Mouse (Mus musculus): Measurements from ENCODE around the gene Bcl11a. TPM values are rescaled to one million over a fixed set of nuclear protein-coding genes. Genes with fewer than 3 reads are reported as not detected.
A peak's percentile ranks its signal among the peaks of the same experiment; 100 is the strongest.

Bcl11a gene
- polyA plus RNA-seq, 1 experiment from 2014 or later: 105 TPM

GRCm38 (mm10) chr11:24107414-24107813, 29.6 kb downstream of the Bcl11a start:
- ATAC-seq (replicated peaks): no peak
- H3K4me2 ChIP-seq: no peak overlapping the region
- no peaks in the 10 kb centered on the region for H3K36me3 ChIP-seq (replicated peaks)
- peaks cover 54% of the 10 kb centered on the region for H3K4me1 ChIP-seq
- no peaks in the 10 kb centered on the region for H3K27me3 ChIP-seq (replicated peaks)
- H3K9ac ChIP-seq: no peak overlapping the region
- H3K9me3 ChIP-seq: no peaks in the 10 kb centered on the region
- no peak overlapping the region for H3K27ac ChIP-seq
- 58% methylated on average over 5 of the region's 5 CpGs for WGBS
- H3K4me3 ChIP-seq: no peak overlapping the region

GRCm38 (mm10) chr11:24108974-24109373, 31.1 kb downstream of the Bcl11a start:
- Histone ChIP-seq H3K27me3 (replicated peaks) (no peaks in the 10 kb centered on the region), H3K9me3 (no peaks in the 10 kb centered on the region), H3K4me2 (no peak overlapping the region), H3K4me1 (peaks cover 47% of the 10 kb centered on the region), H3K27ac (no peak overlapping the region), H3K36me3 (replicated peaks) (no peaks in the 10 kb centered on the region), H3K4me3 (no peak overlapping the region), H3K9ac (no peak overlapping the region)
- ATAC-seq (replicated peaks): no peak
- WGBS: 80% methylated on average over 3 of the region's 3 CpGs

GRCm38 (mm10) chr11:24109388-24109787, 31.5 kb downstream of the Bcl11a start:
- Histone ChIP-seq H3K27me3 (replicated peaks) (no peaks in the 10 kb centered on the region), H3K27ac (no peak overlapping the region), H3K4me1 (peaks cover 43% of the 10 kb centered on the region), H3K4me2 (no peak overlapping the region), H3K4me3 (no peak overlapping the region), H3K36me3 (replicated peaks) (no peaks in the 10 kb centered on the region), H3K9me3 (no peaks in the 10 kb centered on the region), H3K9ac (no peak overlapping the region)
- ATAC-seq (replicated peaks): no peak
- 87% methylated on average over 3 of the region's 3 CpGs for WGBS

- 75% methylated on average over 2 of the region's 2 CpGs for WGBS
- peak overlapping the region; percentile 47; the same call in 1 of the 2 replicates for H3K27ac ChIP-seq
Measured at GRCm38 (mm10) chr11:24110113-24110512, 32.3 kb downstream of the Bcl11a start.

GRCm38 (mm10) chr11:24111720-24112119, 33.9 kb downstream of the Bcl11a start:
- no peak overlapping the region for H3K4me2 ChIP-seq
- H3K27ac ChIP-seq: no peak overlapping the region
- no peaks in the 10 kb centered on the region for H3K27me3 ChIP-seq (replicated peaks)
- no peak for ATAC-seq (replicated peaks)
- H3K36me3 ChIP-seq (replicated peaks): no peaks in the 10 kb centered on the region
- H3K4me1 ChIP-seq: peaks cover 40% of the 10 kb centered on the region
- no peaks in the 10 kb centered on the region for H3K9me3 ChIP-seq
- H3K9ac ChIP-seq: no peak overlapping the region
- 55% methylated on average over 6 of the region's 6 CpGs for WGBS
- no peak overlapping the region for H3K4me3 ChIP-seq

More at GRCm38 (mm10) chr11:24110113-24110512, 32.3 kb downstream of the Bcl11a start:
- Histone ChIP-seq H3K9ac (no peak overlapping the region), H3K4me2 (no peak overlapping the region), H3K27me3 (replicated peaks) (no peaks in the 10 kb centered on the region), H3K4me1 (peaks cover 43% of the 10 kb centered on the region), H3K9me3 (no peaks in the 10 kb centered on the region), H3K4me3 (no peak overlapping the region), H3K36me3 (replicated peaks) (no peaks in the 10 kb centered on the region)
- ATAC-seq (replicated peaks): no peak

- H3K9me3 ChIP-seq: no peaks in the 10 kb centered on the region
- no peak for ATAC-seq (replicated peaks)
- peaks cover 24% of the 10 kb centered on the region for H3K4me1 ChIP-seq
- no peaks in the 10 kb centered on the region for H3K36me3 ChIP-seq (replicated peaks)
- no peaks in the 10 kb centered on the region for H3K27me3 ChIP-seq (replicated peaks)
- H3K9ac ChIP-seq: no peak overlapping the region
- H3K4me3 ChIP-seq: no peak overlapping the region
- WGBS: 87% methylated on average over 12 of the region's 12 CpGs
- H3K4me2 ChIP-seq: no peak overlapping the region
- no peak overlapping the region for H3K27ac ChIP-seq
Measured at GRCm38 (mm10) chr11:24115017-24115752, 37.3 kb downstream of the Bcl11a start.

- Histone ChIP-seq H3K36me3 (replicated peaks) (no peaks in the 10 kb centered on the region), H3K27ac (no peak overlapping the region), H3K4me2 (no peak overlapping the region), H3K27me3 (replicated peaks) (no peaks in the 10 kb centered on the region), H3K9me3 (no peaks in the 10 kb centered on the region), H3K4me3 (no peak overlapping the region), H3K9ac (no peak overlapping the region), H3K4me1 (peaks cover 21% of the 10 kb centered on the region)
- 95% methylated on average over 2 of the region's 2 CpGs for WGBS
- no peak for ATAC-seq (replicated peaks)
Measured at GRCm38 (mm10) chr11:24116041-24116440, 38.2 kb downstream of the Bcl11a start.

- Histone ChIP-seq H3K4me2 (no peak overlapping the region), H3K27ac (no peak overlapping the region), H3K36me3 (replicated peaks) (no peaks in the 10 kb centered on the region), H3K4me1 (peaks cover 21% of the 10 kb centered on the region), H3K9ac (no peak overlapping the region), H3K4me3 (no peak overlapping the region), H3K27me3 (replicated peaks) (no peaks in the 10 kb centered on the region), H3K9me3 (no peaks in the 10 kb centered on the region)
- 89% methylated on average over 7 of the region's 7 CpGs for WGBS
- no peak for ATAC-seq (replicated peaks)
Measured at GRCm38 (mm10) chr11:24116582-24117318, 38.9 kb downstream of the Bcl11a start.

- Histone ChIP-seq H3K4me2 (no peak overlapping the region), H3K4me1 (peaks cover 39% of the 10 kb centered on the region), H3K9me3 (no peaks in the 10 kb centered on the region), H3K36me3 (replicated peaks) (no peaks in the 10 kb centered on the region), H3K27me3 (replicated peaks) (no peaks in the 10 kb centered on the region), H3K4me3 (no peak overlapping the region), H3K27ac (no peak overlapping the region), H3K9ac (no peak overlapping the region)
- WGBS: 78% methylated on average over 9 of the region's 9 CpGs
- no peak for ATAC-seq (replicated peaks)
Measured at GRCm38 (mm10) chr11:24121136-24121535, 43.3 kb downstream of the Bcl11a start.

- no peak for ATAC-seq (replicated peaks)
- H3K9me3 ChIP-seq: no peaks in the 10 kb centered on the region
- no peak overlapping the region for H3K4me3 ChIP-seq
- H3K4me2 ChIP-seq: no peak overlapping the region
- no peaks in the 10 kb centered on the region for H3K27me3 ChIP-seq (replicated peaks)
- WGBS: 88% methylated on average over 7 of the region's 7 CpGs
- no peak overlapping the region for H3K27ac ChIP-seq
- H3K4me1 ChIP-seq: peaks cover 46% of the 10 kb centered on the region
- no peak overlapping the region for H3K9ac ChIP-seq
- H3K36me3 ChIP-seq (replicated peaks): no peaks in the 10 kb centered on the region
Measured at GRCm38 (mm10) chr11:24122899-24123298, 45.0 kb downstream of the Bcl11a start.

- H3K27ac ChIP-seq: no peak overlapping the region
- no peaks in the 10 kb centered on the region for H3K9me3 ChIP-seq
- no peak overlapping the region for H3K4me2 ChIP-seq
- no peak for ATAC-seq (replicated peaks)
- H3K4me1 ChIP-seq: peaks cover 43% of the 10 kb centered on the region
- no peak overlapping the region for H3K4me3 ChIP-seq
- no peak overlapping the region for H3K9ac ChIP-seq
- 92% methylated on average over 2 of the region's 2 CpGs for WGBS
- H3K27me3 ChIP-seq (replicated peaks): no peaks in the 10 kb centered on the region
- no peaks in the 10 kb centered on the region for H3K36me3 ChIP-seq (replicated peaks)
Measured at GRCm38 (mm10) chr11:24123991-24124390, 46.1 kb downstream of the Bcl11a start.

GRCm38 (mm10) chr11:24125098-24125497, 47.2 kb downstream of the Bcl11a start:
- WGBS: 84% methylated on average over 6 of the region's 6 CpGs
- Histone ChIP-seq H3K4me1 (peaks cover 40% of the 10 kb centered on the region), H3K4me3 (no peak overlapping the region), H3K9me3 (no peaks in the 10 kb centered on the region), H3K4me2 (no peak overlapping the region), H3K36me3 (replicated peaks) (no peaks in the 10 kb centered on the region), H3K27me3 (replicated peaks) (no peaks in the 10 kb centered on the region), H3K27ac (no peak overlapping the region), H3K9ac (no peak overlapping the region)
- ATAC-seq (replicated peaks): no peak

GRCm38 (mm10) chr11:24128001-24128400, 50.1 kb downstream of the Bcl11a start:
- ATAC-seq (replicated peaks): no peak
- H3K4me3 ChIP-seq: no peak overlapping the region
- no peaks in the 10 kb centered on the region for H3K27me3 ChIP-seq (replicated peaks)
- H3K9ac ChIP-seq: no peak overlapping the region
- peaks cover 22% of the 10 kb centered on the region for H3K4me1 ChIP-seq
- no peaks in the 10 kb centered on the region for H3K9me3 ChIP-seq
- H3K4me2 ChIP-seq: no peak overlapping the region
- no peak overlapping the region for H3K27ac ChIP-seq
- WGBS: 65% methylated on average over 2 of the region's 2 CpGs
- H3K36me3 ChIP-seq (replicated peaks): no peaks in the 10 kb centered on the region
